Mouse (Mus musculus): Measurements from ENCODE around the gene Cdh4. TPM values are rescaled to one million over a fixed set of nuclear protein-coding genes. Genes with fewer than 3 reads are reported as not detected.

Cdh4 gene
- polyA plus RNA-seq, 1 experiment from 2014 or later: 22.6 TPM

- Histone ChIP-seq H3K9ac (no peak overlapping the region), H3K4me2 (replicated peaks) (no peak overlapping the region), H3K27ac (no peak overlapping the region), H3K4me3 (no peak overlapping the region), H3K27me3 (replicated peaks) (no peaks in the 10 kb centered on the region), H3K4me1 (0 out of 2 replicates have a peak, but pooled peaks cover 11% of the 10 kb centered on the region), H3K36me3 (no peaks in the 10 kb centered on the region), H3K9me3 (no peaks in the 10 kb centered on the region)
- 65% methylated on average over 4 of the region's 4 CpGs for WGBS
- no peak for ATAC-seq (ENCODE audit: low FRiP score, low read depth)
These were observed 138.2 kb downstream of the Cdh4 start for GRCm38 (mm10) chr2:179580415-179580814.

- H3K4me3 ChIP-seq: no peak overlapping the region
- no peaks in the 10 kb centered on the region for H3K27me3 ChIP-seq (replicated peaks)
- H3K36me3 ChIP-seq: no peaks in the 10 kb centered on the region
- H3K4me2 ChIP-seq (replicated peaks): no peak overlapping the region
- H3K27ac ChIP-seq: no peak overlapping the region
- H3K9me3 ChIP-seq: no peaks in the 10 kb centered on the region
- no peak for ATAC-seq (ENCODE audit: low FRiP score, low read depth)
- H3K9ac ChIP-seq: no peak overlapping the region
- H3K4me1 ChIP-seq: 0 out of 2 replicates have a peak, but pooled peaks cover 11% of the 10 kb centered on the region
- WGBS: 72% methylated on average over 5 of the region's 5 CpGs
These were observed 138.8 kb downstream of the Cdh4 start for GRCm38 (mm10) chr2:179581058-179581457.

- WGBS: 59% methylated on average over 16 of the region's 16 CpGs
- Histone ChIP-seq H3K4me1 (0 out of 2 replicates have a peak, but pooled peaks cover 11% of the 10 kb centered on the region), H3K9ac (no peak overlapping the region), H3K4me3 (no peak overlapping the region), H3K4me2 (replicated peaks) (no peak overlapping the region), H3K27me3 (replicated peaks) (no peaks in the 10 kb centered on the region), H3K27ac (no peak overlapping the region), H3K9me3 (no peaks in the 10 kb centered on the region), H3K36me3 (no peaks in the 10 kb centered on the region)
- no peak for ATAC-seq (ENCODE audit: low FRiP score, low read depth)
These were observed 140.7 kb downstream of the Cdh4 start for GRCm38 (mm10) chr2:179582966-179583365.

- no peaks in the 10 kb centered on the region for H3K36me3 ChIP-seq
- no peaks in the 10 kb centered on the region for H3K27me3 ChIP-seq (replicated peaks)
- WGBS: 70% methylated on average over 13 of the region's 13 CpGs
- H3K4me1 ChIP-seq: 0 out of 2 replicates have a peak, but pooled peaks cover 11% of the 10 kb centered on the region
- H3K4me2 ChIP-seq (replicated peaks): no peak overlapping the region
- H3K27ac ChIP-seq: no peak overlapping the region
- H3K9ac ChIP-seq: no peak overlapping the region
- no peak overlapping the region for H3K4me3 ChIP-seq
- H3K9me3 ChIP-seq: no peaks in the 10 kb centered on the region
- ATAC-seq (ENCODE audit: low FRiP score, low read depth): no peak
These were observed 142.4 kb downstream of the Cdh4 start for GRCm38 (mm10) chr2:179584672-179585071.

- Histone ChIP-seq H3K4me1 (0 out of 2 replicates have a peak, but pooled peaks cover 11% of the 10 kb centered on the region), H3K36me3 (no peaks in the 10 kb centered on the region), H3K27me3 (replicated peaks) (no peaks in the 10 kb centered on the region), H3K4me2 (replicated peaks) (no peak overlapping the region), H3K9ac (no peak overlapping the region), H3K9me3 (no peaks in the 10 kb centered on the region), H3K27ac (no peak overlapping the region), H3K4me3 (no peak overlapping the region)
- no peak for ATAC-seq (ENCODE audit: low FRiP score, low read depth)
- WGBS: 89% methylated on average over 11 of the region's 11 CpGs
These were observed 144.2 kb downstream of the Cdh4 start for GRCm38 (mm10) chr2:179586436-179586835.

GRCm38 (mm10) chr2:179587069-179587468 lies 144.8 kb downstream of the Cdh4 start:
- Histone ChIP-seq H3K4me2 (replicated peaks) (no peak overlapping the region), H3K27ac (no peak overlapping the region), H3K9me3 (no peaks in the 10 kb centered on the region), H3K9ac (no peak overlapping the region), H3K4me1 (0 out of 2 replicates have a peak, but pooled peaks cover 11% of the 10 kb centered on the region), H3K36me3 (no peaks in the 10 kb centered on the region), H3K27me3 (replicated peaks) (no peaks in the 10 kb centered on the region), H3K4me3 (no peak overlapping the region)
- ATAC-seq (ENCODE audit: low FRiP score, low read depth): no peak
- 85% methylated on average over 2 of the region's 2 CpGs for WGBS

GRCm38 (mm10) chr2:179591661-179592060 lies 149.4 kb downstream of the Cdh4 start:
- no peaks in the 10 kb centered on the region for H3K36me3 ChIP-seq
- H3K9me3 ChIP-seq: no peaks in the 10 kb centered on the region
- no peak overlapping the region for H3K9ac ChIP-seq
- no peak for ATAC-seq (ENCODE audit: low FRiP score, low read depth)
- no peak overlapping the region for H3K4me2 ChIP-seq (replicated peaks)
- H3K27me3 ChIP-seq (replicated peaks): no peaks in the 10 kb centered on the region
- H3K27ac ChIP-seq: no peak overlapping the region
- H3K4me1 ChIP-seq: no peaks in the 10 kb centered on the region
- no peak overlapping the region for H3K4me3 ChIP-seq
- 54% methylated on average over 5 of the region's 5 CpGs for WGBS

DNA sequence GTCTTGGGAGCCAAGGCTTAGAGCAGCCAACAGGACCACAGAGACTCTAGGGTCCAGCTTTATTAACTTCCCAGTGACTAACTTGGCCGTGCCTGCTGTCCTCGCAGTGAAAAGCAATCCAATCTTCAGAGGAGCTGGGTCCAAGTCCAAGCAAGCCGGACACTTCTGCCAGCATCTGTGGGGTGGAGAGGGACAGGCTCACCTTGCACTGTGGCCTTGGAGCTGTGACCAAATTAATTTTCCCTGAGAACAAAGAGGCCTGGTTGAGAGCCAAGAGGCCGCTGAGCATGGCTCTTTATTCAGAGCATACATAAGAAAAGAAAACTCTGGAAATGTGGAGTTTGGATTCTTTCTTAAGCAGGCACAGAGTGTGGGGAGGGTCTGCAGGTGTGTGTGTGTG lies 152.8 kb downstream of the Cdh4 start:
- no peaks in the 10 kb centered on the region for H3K9me3 ChIP-seq
- H3K36me3 ChIP-seq: no peaks in the 10 kb centered on the region
- no peak overlapping the region for H3K27ac ChIP-seq
- H3K4me2 ChIP-seq (replicated peaks): no peak overlapping the region
- ATAC-seq (ENCODE audit: low FRiP score, low read depth): no peak
- WGBS: 88% methylated on average over 4 of the region's 4 CpGs
- H3K9ac ChIP-seq: no peak overlapping the region
- H3K4me3 ChIP-seq: no peak overlapping the region
- peaks cover 4% of the 10 kb centered on the region for H3K4me1 ChIP-seq
- H3K27me3 ChIP-seq (replicated peaks): no peaks in the 10 kb centered on the region

- no peaks in the 10 kb centered on the region for H3K36me3 ChIP-seq
- H3K9me3 ChIP-seq: no peaks in the 10 kb centered on the region
- H3K4me3 ChIP-seq: no peak overlapping the region
- no peak overlapping the region for H3K9ac ChIP-seq
- H3K27ac ChIP-seq: no peak overlapping the region; the same call in 1 of the 2 replicates
- H3K27me3 ChIP-seq (replicated peaks): no peaks in the 10 kb centered on the region
- 86% methylated on average over 11 of the region's 11 CpGs for WGBS
- H3K4me2 ChIP-seq (replicated peaks): no peak overlapping the region
- peaks cover 4% of the 10 kb centered on the region for H3K4me1 ChIP-seq
- ATAC-seq (ENCODE audit: low FRiP score, low read depth): no peak
These were observed 156.7 kb downstream of the Cdh4 start for GRCm38 (mm10) chr2:179598886-179599285.

DNA sequence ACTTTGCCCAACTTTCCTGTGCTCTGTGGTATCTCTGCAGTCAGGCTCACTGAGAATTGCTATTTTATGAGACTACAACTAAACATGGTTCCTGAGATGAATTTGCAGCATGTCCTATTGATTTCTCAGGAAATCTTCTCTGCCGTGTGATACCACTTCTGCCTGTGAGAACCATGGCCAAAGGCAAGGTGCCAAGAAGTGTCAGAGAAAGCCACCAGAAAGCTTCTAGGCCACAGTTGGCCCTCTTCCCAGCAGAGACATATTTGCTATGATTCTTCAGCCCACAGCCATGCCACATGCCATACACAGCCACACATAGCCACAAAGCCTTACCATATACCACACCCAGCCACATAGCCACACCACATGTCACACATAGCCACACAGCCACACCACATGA lies 157.7 kb downstream of the Cdh4 start:
- no peaks in the 10 kb centered on the region for H3K36me3 ChIP-seq
- H3K9ac ChIP-seq: no peak overlapping the region
- no peak overlapping the region for H3K4me2 ChIP-seq (replicated peaks)
- H3K27me3 ChIP-seq (replicated peaks): no peaks in the 10 kb centered on the region
- no peak for ATAC-seq (ENCODE audit: low FRiP score, low read depth)
- no peaks in the 10 kb centered on the region for H3K9me3 ChIP-seq
- H3K4me1 ChIP-seq: peaks cover 4% of the 10 kb centered on the region
- WGBS: 90% methylated on average over 1 of the region's 1 CpGs
- no peak overlapping the region for H3K27ac ChIP-seq
- no peak overlapping the region for H3K4me3 ChIP-seq

DNA sequence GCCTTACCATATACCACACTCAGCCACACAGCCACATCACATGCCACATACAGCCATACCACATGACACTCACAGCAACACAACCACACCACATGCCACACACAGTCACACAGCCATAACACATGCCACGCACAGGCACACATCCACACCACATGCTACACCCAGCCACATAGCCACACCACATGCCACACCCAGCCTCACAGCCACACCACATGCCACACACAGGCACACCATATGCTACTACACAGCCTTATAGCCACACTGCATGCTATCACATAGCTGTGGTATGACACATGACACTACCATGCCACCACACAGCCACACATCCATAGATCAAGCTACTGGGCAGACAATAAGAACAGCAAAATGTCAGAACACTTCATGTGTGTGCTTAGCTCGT lies 158.1 kb downstream of the Cdh4 start:
- Histone ChIP-seq H3K4me1 (peaks cover 4% of the 10 kb centered on the region), H3K4me3 (no peak overlapping the region), H3K9ac (no peak overlapping the region), H3K36me3 (no peaks in the 10 kb centered on the region), H3K27ac (no peak overlapping the region), H3K9me3 (no peaks in the 10 kb centered on the region), H3K4me2 (replicated peaks) (no peak overlapping the region), H3K27me3 (replicated peaks) (no peaks in the 10 kb centered on the region)
- no peak for ATAC-seq (ENCODE audit: low FRiP score, low read depth)
- 81% methylated on average over 2 of the region's 2 CpGs for WGBS

GRCm38 (mm10) chr2:179601167-179601566 lies 158.9 kb downstream of the Cdh4 start:
- no peaks in the 10 kb centered on the region for H3K9me3 ChIP-seq
- no peak for ATAC-seq (ENCODE audit: low FRiP score, low read depth)
- WGBS: 89% methylated on average over 9 of the region's 9 CpGs
- H3K27me3 ChIP-seq (replicated peaks): no peaks in the 10 kb centered on the region
- no peak overlapping the region for H3K4me3 ChIP-seq
- no peak overlapping the region for H3K27ac ChIP-seq
- H3K4me1 ChIP-seq: peaks cover 4% of the 10 kb centered on the region
- no peak overlapping the region for H3K4me2 ChIP-seq (replicated peaks)
- no peaks in the 10 kb centered on the region for H3K36me3 ChIP-seq
- H3K9ac ChIP-seq: no peak overlapping the region

DNA sequence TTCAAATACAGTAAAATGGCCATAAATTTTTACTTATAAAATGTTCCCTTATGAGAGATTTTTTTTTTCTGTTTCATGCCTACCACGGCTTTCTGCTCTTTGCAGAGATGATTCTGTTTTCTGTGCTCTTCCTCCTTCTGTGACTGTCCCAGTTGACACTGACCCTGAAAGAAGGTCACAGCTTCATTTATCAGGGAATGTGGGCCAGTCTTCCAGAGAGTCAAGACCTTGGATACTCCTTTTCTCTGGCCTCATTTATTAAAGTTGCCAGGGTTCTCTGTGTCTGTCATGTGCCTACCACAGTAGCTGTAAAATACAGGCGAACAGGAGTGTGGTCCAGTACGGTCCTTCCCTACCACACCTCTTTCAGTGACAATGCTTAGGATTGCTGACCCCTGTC lies 162.5 kb downstream of the Cdh4 start:
- H3K9me3 ChIP-seq: no peaks in the 10 kb centered on the region
- ATAC-seq (ENCODE audit: low FRiP score, low read depth): no peak
- no peak overlapping the region for H3K4me3 ChIP-seq
- H3K9ac ChIP-seq: no peak overlapping the region
- H3K4me1 ChIP-seq: no peaks in the 10 kb centered on the region
- no peak overlapping the region for H3K4me2 ChIP-seq (replicated peaks)
- no peaks in the 10 kb centered on the region for H3K27me3 ChIP-seq (replicated peaks)
- no peak overlapping the region for H3K27ac ChIP-seq
- no peaks in the 10 kb centered on the region for H3K36me3 ChIP-seq
- WGBS: 74% methylated on average over 3 of the region's 3 CpGs
